Comparison of ENCODE assay signal across 9 mouse cellular contexts in genomic region chr5:32820471-32820870, GRCm38 (mm10). TPM values are rescaled to one million over a fixed set of nuclear protein-coding genes. Genes with fewer than 3 reads are reported as not detected.
"Had no signal": no experiment of that assay in that cellular context is flagged by ENCODE, and none has a peak within 500 bp of the region (broad histone marks: within the 10 kb centered on the region; RNA-seq: fewer than 3 reads in every experiment).

No protein-coding gene starts in this region.

- DNase-seq: kidney, adult 9 months; kidney, postnatal 36 days; lung, embryonic 14.5 days; lung, postnatal 10 days; retina, postnatal 1 day; right cerebral cortex, postnatal 14 days; thymus, postnatal 4 days had no signal

RNA-seq across cellular contexts. Expression of gene Gm20671, which starts 6.4 kb away (rescaled TPM):
- total RNA-seq: left cerebral cortex, adult 2 months; left cerebral cortex, postnatal 14 days had no signal
